Mouse (Mus musculus): Measurements from ENCODE around the gene Prpf4. TPM values are rescaled to one million over a fixed set of nuclear protein-coding genes. Genes with fewer than 3 reads are reported as not detected.
A peak's percentile ranks its signal among the peaks of the same experiment; 100 is the strongest.

Prpf4 gene
- polyA plus RNA-seq, 1 experiment from 2014 or later, result 11.6 TPM

- Histone ChIP-seq H3K36me3 (no peaks in the 10 kb centered on the region), H3K4me3 (no peak overlapping the region), H3K9ac (no peak overlapping the region), H3K4me1 (0 out of 2 replicates have a peak, but pooled peaks cover 2% of the 10 kb centered on the region), H3K9me3 (no peaks in the 10 kb centered on the region), H3K27me3 (replicated peaks) (no peaks in the 10 kb centered on the region), H3K4me2 (no peak overlapping the region), H3K27ac (replicated peaks) (no peak overlapping the region)
- 64% methylated on average over 4 of the region's 4 CpGs for WGBS
- no peak for ATAC-seq (ENCODE audit: extremely low read depth, insufficient number of reproducible peaks, low FRiP score, low TSS enrichment)
Observed at GRCm38 (mm10) chr4:62440544-62440943, 31.9 kb downstream of the Prpf4 start.

GRCm38 (mm10) chr4:62440986-62441385 lies 32.4 kb downstream of the Prpf4 start:
- 48% methylated on average over 4 of the region's 4 CpGs for WGBS
- no peak for ATAC-seq (ENCODE audit: extremely low read depth, insufficient number of reproducible peaks, low FRiP score, low TSS enrichment)
- H3K4me2 ChIP-seq, result no peak overlapping the region
- no peaks in the 10 kb centered on the region for H3K9me3 ChIP-seq
- no peak overlapping the region for H3K27ac ChIP-seq (replicated peaks)
- no peaks in the 10 kb centered on the region for H3K27me3 ChIP-seq (replicated peaks)
- H3K4me3 ChIP-seq, result no peak overlapping the region
- H3K9ac ChIP-seq, result no peak overlapping the region
- H3K4me1 ChIP-seq, result 0 out of 2 replicates have a peak, but pooled peaks cover 2% of the 10 kb centered on the region
- H3K36me3 ChIP-seq, result no peaks in the 10 kb centered on the region

- Histone ChIP-seq H3K9me3 (no peaks in the 10 kb centered on the region), H3K4me2 (no peak overlapping the region), H3K4me1 (0 out of 2 replicates have a peak, but pooled peaks cover 6% of the 10 kb centered on the region), H3K4me3 (no peak overlapping the region), H3K27ac (replicated peaks) (no peak overlapping the region), H3K36me3 (no peaks in the 10 kb centered on the region), H3K27me3 (replicated peaks) (no peaks in the 10 kb centered on the region), H3K9ac (no peak overlapping the region)
- no peak for ATAC-seq (ENCODE audit: extremely low read depth, insufficient number of reproducible peaks, low FRiP score, low TSS enrichment)
- WGBS, result 41% methylated on average over 5 of the region's 5 CpGs
Observed at GRCm38 (mm10) chr4:62454995-62455394, 46.4 kb downstream of the Prpf4 start.

GRCm38 (mm10) chr4:62459081-62459480 lies 50.5 kb downstream of the Prpf4 start:
- 0 out of 2 replicates have a peak, but pooled peaks cover 6% of the 10 kb centered on the region for H3K4me1 ChIP-seq
- no peak for ATAC-seq (ENCODE audit: extremely low read depth, insufficient number of reproducible peaks, low FRiP score, low TSS enrichment)
- H3K36me3 ChIP-seq, result no peaks in the 10 kb centered on the region
- H3K9ac ChIP-seq, result no peak overlapping the region
- H3K4me3 ChIP-seq, result no peak overlapping the region
- no peak overlapping the region for H3K4me2 ChIP-seq
- no peaks in the 10 kb centered on the region for H3K9me3 ChIP-seq
- H3K27ac ChIP-seq (replicated peaks), result no peak overlapping the region
- 68% methylated on average over 3 of the region's 3 CpGs for WGBS
- no peaks in the 10 kb centered on the region for H3K27me3 ChIP-seq (replicated peaks)

- WGBS, result 83% methylated on average over 8 of the region's 8 CpGs
- H3K4me3 ChIP-seq, result no peak overlapping the region
- no peak overlapping the region for H3K27ac ChIP-seq (replicated peaks)
- no peaks in the 10 kb centered on the region for H3K27me3 ChIP-seq (replicated peaks)
- no peak overlapping the region for H3K9ac ChIP-seq
- no peak overlapping the region for H3K4me2 ChIP-seq
- no peaks in the 10 kb centered on the region for H3K9me3 ChIP-seq
- 0 out of 2 replicates have a peak, but pooled peaks cover 6% of the 10 kb centered on the region for H3K4me1 ChIP-seq
- ATAC-seq (ENCODE audit: extremely low read depth, insufficient number of reproducible peaks, low FRiP score, low TSS enrichment), result no peak
- no peaks in the 10 kb centered on the region for H3K36me3 ChIP-seq
Observed at GRCm38 (mm10) chr4:62460348-62460747, 51.8 kb downstream of the Prpf4 start.

- H3K36me3 ChIP-seq, result no peaks in the 10 kb centered on the region
- no peak overlapping the region for H3K4me2 ChIP-seq
- no peaks in the 10 kb centered on the region for H3K9me3 ChIP-seq
- no peak for ATAC-seq (ENCODE audit: extremely low read depth, insufficient number of reproducible peaks, low FRiP score, low TSS enrichment)
- H3K4me3 ChIP-seq, result no peak overlapping the region
- H3K4me1 ChIP-seq, result 0 out of 2 replicates have a peak, but pooled peaks cover under 1% of the 10 kb centered on the region
- H3K27me3 ChIP-seq (replicated peaks), result no peaks in the 10 kb centered on the region
- H3K27ac ChIP-seq (replicated peaks), result no peak overlapping the region
- WGBS, result 73% methylated on average over 2 of the region's 2 CpGs
- no peak overlapping the region for H3K9ac ChIP-seq
Observed at GRCm38 (mm10) chr4:62463124-62463523, 54.5 kb downstream of the Prpf4 start.

GRCm38 (mm10) chr4:62468158-62468557 lies 59.6 kb downstream of the Prpf4 start:
- Histone ChIP-seq H3K4me2 (no peak overlapping the region), H3K27me3 (replicated peaks) (no peaks in the 10 kb centered on the region), H3K4me1 (peaks cover 3% of the 10 kb centered on the region; the same call in 1 of the 2 replicates), H3K4me3 (no peak overlapping the region), H3K9me3 (no peaks in the 10 kb centered on the region), H3K27ac (replicated peaks) (no peak overlapping the region), H3K9ac (no peak overlapping the region), H3K36me3 (no peaks in the 10 kb centered on the region)
- WGBS, result 80% methylated on average over 1 of the region's 1 CpGs
- ATAC-seq (ENCODE audit: extremely low read depth, insufficient number of reproducible peaks, low FRiP score, low TSS enrichment), result no peak

GRCm38 (mm10) chr4:62470598-62471051 lies 62.0 kb downstream of the Prpf4 start, which contains the start of gene Wdr31:
TSS of gene Wdr31 (minus strand) at chr4:62470896.
- Histone ChIP-seq H3K4me2 (peak within 1 kb of the TSS; percentile 74), H3K9me3 (no peaks in the 10 kb centered on the region), H3K27ac (replicated peaks) (no peak within 1 kb of the TSS), H3K4me3 (peak within 1 kb of the TSS; percentile 70), H3K27me3 (replicated peaks) (0 out of 2 replicates have a peak, but pooled peaks cover 1% of the 10 kb centered on the region), H3K36me3 (no peaks in the 10 kb centered on the region), H3K4me1 (peaks cover 3% of the 10 kb centered on the region; the same call in 1 of the 2 replicates), H3K9ac (peak within 1 kb of the TSS; percentile 79)
- ATAC-seq (ENCODE audit: extremely low read depth, insufficient number of reproducible peaks, low FRiP score, low TSS enrichment), result peak; percentile 61; the same call in 1 of the 2 replicates
- WGBS, result 1% methylated on average over 30 of the region's 30 CpGs

- H3K27ac ChIP-seq (replicated peaks), result no peak overlapping the region
- ATAC-seq (ENCODE audit: extremely low read depth, insufficient number of reproducible peaks, low FRiP score, low TSS enrichment), result no peak
Observed at GRCm38 (mm10) chr4:62472071-62472470, 63.5 kb downstream of the Prpf4 start.

GRCm38 (mm10) chr4:62475131-62475530 lies 66.5 kb downstream of the Prpf4 start:
- H3K27me3 ChIP-seq (replicated peaks), result peaks cover 33% of the 10 kb centered on the region
- WGBS, result 72% methylated on average over 2 of the region's 2 CpGs
- no peak for ATAC-seq (ENCODE audit: extremely low read depth, insufficient number of reproducible peaks, low FRiP score, low TSS enrichment)

More at GRCm38 (mm10) chr4:62472071-62472470, 63.5 kb downstream of the Prpf4 start:
- Histone ChIP-seq H3K9ac (no peak overlapping the region), H3K4me3 (no peak overlapping the region), H3K36me3 (no peaks in the 10 kb centered on the region), H3K9me3 (no peaks in the 10 kb centered on the region), H3K27me3 (replicated peaks) (peaks cover 12% of the 10 kb centered on the region), H3K4me1 (peaks cover 3% of the 10 kb centered on the region; the same call in 1 of the 2 replicates), H3K4me2 (no peak overlapping the region)
- 84% methylated on average over 2 of the region's 2 CpGs for WGBS

GRCm38 (mm10) chr4:62475793-62476192 lies 67.2 kb downstream of the Prpf4 start:
- no peak overlapping the region for H3K27ac ChIP-seq (replicated peaks)
- no peak overlapping the region for H3K4me2 ChIP-seq
- H3K4me3 ChIP-seq, result no peak overlapping the region
- peaks cover 13% of the 10 kb centered on the region for H3K4me1 ChIP-seq
- no peaks in the 10 kb centered on the region for H3K36me3 ChIP-seq
- H3K9ac ChIP-seq, result no peak overlapping the region
- peaks cover 38% of the 10 kb centered on the region for H3K27me3 ChIP-seq (replicated peaks)
- 78% methylated on average over 6 of the region's 6 CpGs for WGBS
- no peaks in the 10 kb centered on the region for H3K9me3 ChIP-seq
- ATAC-seq (ENCODE audit: extremely low read depth, insufficient number of reproducible peaks, low FRiP score, low TSS enrichment), result no peak

More at GRCm38 (mm10) chr4:62475131-62475530, 66.5 kb downstream of the Prpf4 start:
- Histone ChIP-seq H3K4me3 (no peak overlapping the region), H3K4me1 (peaks cover 15% of the 10 kb centered on the region), H3K9me3 (no peaks in the 10 kb centered on the region), H3K36me3 (no peaks in the 10 kb centered on the region), H3K9ac (no peak overlapping the region), H3K4me2 (no peak overlapping the region), H3K27ac (replicated peaks) (no peak overlapping the region)

Data from heart, embryonic 13.5 days (tissue).